Mouse (Mus musculus) CH12.LX (cell line): ENCODE data around the gene Kcnq4.

Source experiments
- BHLHE40 ChIP-seq: IDR thresholded peaks from 2 replicates; pipeline ENCODE4 v1.6.1; 2011; ENCODE audit warnings: mild to moderate bottlenecking, low read depth, low read length, improper control_type of control experiment
- CHD1 ChIP-seq: IDR thresholded peaks from 2 replicates; pipeline ENCODE4 v1.6.1; 2012; ENCODE audit warnings: low read depth, low read length, improper control_type of control experiment, inconsistent platforms
- CTCF ChIP-seq, 2 experiments: IDR thresholded peaks in 1 of 2; conservative IDR thresholded peaks in 1 of 2; 2 replicates each; pipeline ENCODE4 v1.5.1; 2011 to 2012; ENCODE audit warnings: low read depth in 2 of 2, low read length in 2 of 2, improper control_type of control experiment in 1 of 2, inconsistent platforms in 1 of 2, mild to moderate bottlenecking in 1 of 2, moderate library complexity in 1 of 2
- HCFC1 ChIP-seq: IDR thresholded peaks from 2 replicates; pipeline ENCODE4 v1.6.1; 2012; ENCODE audit warnings: low read depth, mild to moderate bottlenecking, inconsistent platforms, low read length, improper control_type of control experiment
- IRF4 ChIP-seq: IDR thresholded peaks from 2 replicates; pipeline ENCODE4 v1.6.1; 2014; ENCODE audit warnings: low read depth, mild to moderate bottlenecking, inconsistent platforms, low read length, improper control_type of control experiment
- MAZ ChIP-seq: IDR thresholded peaks from 2 replicates; pipeline ENCODE4 v1.6.1; 2012; ENCODE audit warnings: low read depth, mild to moderate bottlenecking, inconsistent platforms, low read length, improper control_type of control experiment, moderate library complexity
- MYC ChIP-seq: IDR thresholded peaks from 2 replicates; pipeline ENCODE4 v1.6.1; 2011; ENCODE audit warnings: low read depth, mild to moderate bottlenecking, improper control_type of control experiment, low read length
- NRF1 ChIP-seq: IDR thresholded peaks from 2 replicates; pipeline ENCODE4 v1.6.1; 2014; ENCODE audit warnings: low read depth, mild to moderate bottlenecking, inconsistent platforms, low read length, improper control_type of control experiment, moderate library complexity
- POLR2A ChIP-seq: IDR thresholded peaks from 2 replicates; pipeline ENCODE4 v1.6.1; 2011; ENCODE audit warnings: low read depth, mild to moderate bottlenecking, improper control_type of control experiment, low read length
- POLR2AphosphoS2 ChIP-seq: IDR thresholded peaks from 2 replicates; pipeline ENCODE4 v1.6.1; 2011; ENCODE audit warnings: low read depth, low read length, improper control_type of control experiment
- SMC3 ChIP-seq: IDR thresholded peaks from 2 replicates; pipeline ENCODE4 v1.6.1; 2011; ENCODE audit warnings: low read depth, low read length, improper control_type of control experiment
- TCF12 ChIP-seq: IDR thresholded peaks from 2 replicates; pipeline ENCODE4 v1.6.1; 2014; ENCODE audit warnings: low read depth, mild to moderate bottlenecking, inconsistent platforms, low read length, improper control_type of control experiment
- USF1 ChIP-seq: IDR thresholded peaks from 2 replicates; pipeline ENCODE4 v1.6.1; 2014; ENCODE audit warnings: low read depth, mild to moderate bottlenecking, inconsistent platforms, low read length, improper control_type of control experiment
- ZNF384 ChIP-seq: IDR thresholded peaks from 2 replicates; pipeline ENCODE4 v1.6.1; 2012; ENCODE audit warnings: low read depth, low read length, improper control_type of control experiment, inconsistent platforms

DNA sequence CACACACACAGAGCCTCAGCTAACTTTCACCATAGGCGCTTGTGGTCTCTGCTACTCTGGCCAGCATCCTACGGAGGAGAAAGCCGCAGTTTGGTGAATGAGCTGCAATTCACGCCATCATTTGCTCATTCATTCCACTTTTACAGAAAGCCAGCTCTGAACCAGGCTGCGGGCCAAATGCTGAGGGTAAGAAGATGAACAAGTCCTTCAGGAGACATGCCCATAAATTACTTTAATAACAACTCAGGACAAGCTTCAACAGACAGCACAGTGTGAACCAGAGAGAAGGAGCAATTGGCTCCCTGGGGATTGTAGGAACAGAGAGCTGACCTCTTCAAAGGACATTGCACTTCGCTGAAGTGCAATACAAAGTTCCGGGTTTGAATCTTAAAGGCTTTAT lies 82.6 kb downstream of the Kcnq4 start:
- TF ChIP-seq POLR2A, result no peak
- no peak for TF ChIP-seq CTCF (conservative IDR thresholded peaks at IDR 0.05 in 1 of 2, IDR thresholded peaks at IDR 0.05 in 1 of 2; ENCODE audit: low read depth in 2 of 2, low read length in 2 of 2)
- TF ChIP-seq POLR2AphosphoS2, result no peak
- no peak for TF ChIP-seq IRF4
- no peak for TF ChIP-seq BHLHE40
- TF ChIP-seq CHD1, result no peak
- no peak for TF ChIP-seq SMC3
- TF ChIP-seq HCFC1, result no peak
- no peak for TF ChIP-seq TCF12
- TF ChIP-seq ZNF384, result no peak
- no peak for TF ChIP-seq NRF1
- no peak for TF ChIP-seq MAZ
- no peak for TF ChIP-seq USF1
- no peak for TF ChIP-seq MYC
